Mouse (Mus musculus) G1E (cell line): ENCODE measurements around the gene Gak. TPM values are rescaled to one million over a fixed set of nuclear protein-coding genes. Genes with fewer than 3 reads are reported as not detected.
"Not testable (repeated sequence)": the region's sequence is repeated elsewhere in the genome, so short reads cannot be mapped to it uniquely, and the experiment has no call there.

Experiments used
- ATAC-seq: 2 replicates; pipeline ENCODE4 v1.8.0; 2016; ENCODE audit warnings: mild to moderate bottlenecking; ENCODE audit not compliant: insufficient number of reproducible peaks, poor library complexity, low FRiP score, severe bottlenecking; ENCODE audit errors: extremely low read depth
- DNase-seq: peaks from one replicate; pipeline ENCODE4 v3.0.0; 2012; ENCODE audit warnings: low spot score
- H3K27me3 ChIP-seq: 2 replicates; pipeline ENCODE4 v1.6.1; 2012; ENCODE audit warnings: mild to moderate bottlenecking, low read length, inconsistent platforms; ENCODE audit not compliant: insufficient read depth
- H3K36me3 ChIP-seq: replicated peaks from 2 replicates; pipeline ENCODE3; 2012; ENCODE audit warnings: mild to moderate bottlenecking, inconsistent platforms
- H3K4me1 ChIP-seq: 2 replicates; pipeline ENCODE4 v1.6.1; 2012; ENCODE audit warnings: low read depth, low read length, inconsistent platforms, mixed read lengths; ENCODE audit not compliant: insufficient read depth
- H3K4me3 ChIP-seq: 2 replicates; pipeline ENCODE4 v1.5.1; 2012; ENCODE audit warnings: low read depth, mild to moderate bottlenecking, inconsistent platforms, low read length, moderate library complexity, mixed read lengths
- H3K9me3 ChIP-seq: replicated peaks from 2 replicates; pipeline ENCODE4 v1.6.1; 2012; ENCODE audit warnings: inconsistent platforms
- CTCF ChIP-seq: IDR thresholded peaks from 2 replicates; pipeline ENCODE4 v1.5.1; 2012; ENCODE audit warnings: low read depth, low read length, inconsistent platforms, mixed read lengths
- GATA1 ChIP-seq: IDR thresholded peaks from 2 replicates; pipeline ENCODE4 v1.6.1; 2012; ENCODE audit warnings: borderline replicate concordance, low read length, inconsistent platforms, mixed read lengths
- GATA2 ChIP-seq: IDR thresholded peaks from 2 replicates; pipeline ENCODE4 v1.6.1; 2012; ENCODE audit warnings: low read depth, low read length, inconsistent platforms, borderline replicate concordance
- POLR2AphosphoS5 ChIP-seq: IDR thresholded peaks from 2 replicates; pipeline ENCODE4 v1.6.1; 2012; ENCODE audit warnings: low read depth, low read length, inconsistent platforms; ENCODE audit not compliant: insufficient replicate concordance
- TAL1 ChIP-seq: conservative IDR thresholded peaks from 2 replicates; pipeline ENCODE4 v1.6.1; 2012; ENCODE audit warnings: low read depth, low read length, inconsistent platforms, mixed read lengths
- polyA plus RNA-seq: library from polyadenylated mRNA; stranded (reverse); fragments of >175 nt; gene quantifications from 2 replicates; pipeline ENCODE4 v1.2.3, GENCODE M21; 2012
- total RNA-seq, 2 experiments: library from RNA; stranded (forward) in 1 of 2; stranded (reverse) in 1 of 2; fragments of 200-1000 nt in 1 of 2; fragments of >200 nt in 1 of 2; fragmentation: Nextera tagmentation in 1 of 2; gene quantifications; 2 replicates each; pipeline ENCODE4 v1.2.3; 2014 to 2017

The Gak gene
- total and polyA plus RNA-seq, 3 experiments = 96.4 to 124 (median 108) TPM

DNA sequence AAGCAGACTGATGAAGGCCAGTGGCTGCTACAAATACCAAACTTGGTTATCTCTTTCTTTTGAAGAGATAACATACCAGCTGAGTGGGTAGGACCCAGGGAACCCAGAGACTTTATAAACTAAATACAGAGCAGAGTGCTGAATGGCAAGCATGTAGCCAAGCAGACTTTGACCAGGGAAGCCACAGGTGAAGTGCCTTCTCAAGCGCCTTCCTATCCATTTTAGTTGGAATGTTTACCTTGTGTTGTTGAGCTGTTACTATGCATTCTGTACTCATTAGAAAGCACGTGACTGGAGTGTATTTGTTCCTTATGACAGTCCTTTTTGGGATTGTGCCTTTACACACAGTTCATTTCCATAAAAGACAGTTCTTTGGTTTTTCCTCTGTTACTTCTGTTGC, 14.1 kb upstream of the Gak start:
- no peaks in the 10 kb centered on the region for H3K27me3 ChIP-seq
- DNase-seq = no peak
- no peak for ATAC-seq
- H3K9me3 ChIP-seq = no peaks in the 10 kb centered on the region
- H3K4me1 ChIP-seq = no peaks in the 10 kb centered on the region
- TF ChIP-seq CTCF = no peak
- no peak for TF ChIP-seq GATA2
- no peak for TF ChIP-seq TAL1
- TF ChIP-seq POLR2AphosphoS5 = no peak
- no peak for TF ChIP-seq GATA1
- H3K36me3 ChIP-seq = peaks cover 90% of the 10 kb centered on the region
- H3K4me3 ChIP-seq = no peak overlapping the region

DNA sequence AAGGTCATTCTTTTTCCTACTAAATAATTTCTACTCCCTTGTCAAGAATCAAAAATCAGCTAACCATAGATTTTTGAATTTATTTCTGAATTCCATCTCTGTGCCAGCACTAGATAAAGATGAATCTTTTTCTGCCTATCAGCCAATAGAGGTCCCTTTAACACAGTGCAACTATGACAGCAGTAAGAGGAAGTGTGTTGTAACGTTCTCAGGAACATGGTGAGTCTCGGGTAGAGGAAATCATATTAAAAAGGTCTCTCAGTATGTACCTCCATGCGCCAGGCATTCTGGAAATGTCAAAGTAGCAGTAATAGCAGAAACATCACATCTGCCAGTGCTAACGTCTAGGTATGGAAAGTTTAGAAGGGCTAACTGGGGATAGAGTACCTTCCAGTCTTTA, 6.6 kb upstream of the Gak start:
- TF ChIP-seq POLR2AphosphoS5 = no peak
- no peak for TF ChIP-seq TAL1
- no peak for TF ChIP-seq GATA2
- no peak for TF ChIP-seq GATA1
- TF ChIP-seq CTCF = no peak
- no peak overlapping the region for H3K4me3 ChIP-seq
- H3K4me1 ChIP-seq = peaks cover 2% of the 10 kb centered on the region
- DNase-seq = no peak
- no peaks in the 10 kb centered on the region for H3K27me3 ChIP-seq
- no peak for ATAC-seq
- peaks cover 44% of the 10 kb centered on the region for H3K36me3 ChIP-seq
- H3K9me3 ChIP-seq = no peaks in the 10 kb centered on the region

DNA sequence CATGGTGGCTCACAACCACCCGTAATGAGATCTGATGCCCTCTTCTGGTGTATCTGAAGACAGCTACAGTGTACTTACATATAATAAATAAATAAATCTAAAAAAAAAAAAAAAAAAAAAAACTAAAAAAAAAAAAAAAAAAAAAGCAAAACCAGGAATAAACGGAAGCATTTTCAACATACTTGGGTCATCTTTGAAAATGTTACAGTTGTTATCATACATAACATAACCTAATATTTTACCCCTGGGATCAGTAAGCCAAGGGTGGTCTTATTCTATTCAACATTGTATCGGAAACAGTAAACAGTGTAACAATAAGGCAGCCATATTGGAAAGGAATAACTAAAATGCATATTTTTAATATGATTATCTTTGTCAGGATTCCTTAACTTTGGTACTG, 4.5 kb upstream of the Gak start:
- H3K36me3 ChIP-seq = peaks cover 26% of the 10 kb centered on the region
- H3K4me3 ChIP-seq, H3K9me3 ChIP-seq, DNase-seq, H3K27me3 ChIP-seq, ATAC-seq: not testable (repeated sequence)
- peaks cover 15% of the 10 kb centered on the region for H3K4me1 ChIP-seq

DNA sequence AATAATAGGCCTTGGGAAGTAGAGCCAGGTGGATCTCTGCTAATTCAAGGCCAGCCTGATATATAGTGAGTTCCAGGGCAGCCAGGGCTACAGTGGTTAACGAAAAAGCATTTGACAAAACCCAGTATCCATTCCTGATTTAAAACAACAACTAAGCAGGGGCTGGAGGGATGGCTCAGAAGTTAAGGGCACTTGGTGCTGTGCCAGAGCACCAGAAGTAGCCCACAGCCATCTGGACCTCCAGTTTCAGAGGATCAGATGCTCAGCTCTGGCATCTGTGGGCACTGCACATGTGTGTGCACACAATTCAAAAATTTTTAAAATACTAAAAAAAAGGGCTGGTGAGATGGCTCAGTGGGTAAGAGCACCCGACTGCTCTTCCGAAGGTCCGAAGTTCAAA, 4.1 kb upstream of the Gak start:
- TF ChIP-seq POLR2AphosphoS5 (no peak), TAL1 (no peak), GATA2 (no peak), GATA1 (no peak), CTCF (no peak)
- Histone ChIP-seq H3K27me3 (no peaks in the 10 kb centered on the region), H3K9me3 (no peaks in the 10 kb centered on the region), H3K4me3 (no peak overlapping the region), H3K4me1 (peaks cover 17% of the 10 kb centered on the region), H3K36me3 (peaks cover 26% of the 10 kb centered on the region)
- ATAC-seq = no peak
- no peak for DNase-seq

DNA sequence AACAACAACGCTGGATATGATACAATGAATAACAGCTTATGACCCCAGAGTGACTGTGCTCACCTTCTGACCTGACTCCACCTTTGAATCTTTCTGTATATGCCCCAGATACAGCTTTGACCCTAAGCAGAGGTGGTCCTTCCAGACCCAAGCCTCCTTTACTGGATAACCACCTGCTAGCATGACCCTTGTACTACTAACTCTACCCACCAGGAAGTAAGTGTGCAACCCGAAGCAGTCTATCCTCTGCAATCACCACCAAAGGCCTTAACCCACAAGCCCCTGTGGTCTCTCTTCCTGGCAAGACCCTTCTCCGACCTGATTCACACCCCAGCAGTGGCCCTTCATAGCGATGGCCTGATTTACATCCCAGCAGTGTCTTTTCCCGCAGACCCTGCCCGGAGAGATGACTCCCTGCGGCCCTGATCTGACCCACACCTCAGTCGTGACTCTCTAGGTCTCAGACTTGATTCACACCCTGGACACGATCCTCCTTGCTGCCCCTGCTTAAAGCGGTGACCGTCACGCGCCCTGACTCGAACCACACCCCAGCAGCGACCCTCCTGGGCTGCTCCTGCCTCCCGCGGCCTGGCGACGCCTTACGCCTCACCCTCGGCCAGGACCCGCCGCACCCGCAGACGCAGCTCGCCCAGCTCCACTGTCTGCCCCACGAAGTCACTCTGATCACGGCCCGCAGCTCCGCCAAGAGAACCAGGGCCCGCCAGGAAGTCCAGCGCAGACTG, 493 bp downstream of the Gak start:
- H3K36me3 ChIP-seq = peaks cover 20% of the 10 kb centered on the region
- DNase-seq = peak; percentile 43
- peak; percentile 26 for ATAC-seq
- no peak for TF ChIP-seq GATA2
- no peak for TF ChIP-seq TAL1
- TF ChIP-seq GATA1 = no peak
- no peak for TF ChIP-seq CTCF
- TF ChIP-seq POLR2AphosphoS5 = no peak
- H3K4me1 ChIP-seq = peaks cover 46% of the 10 kb centered on the region
- H3K4me3 ChIP-seq = peak overlapping the region; percentile 92
- no peaks in the 10 kb centered on the region for H3K27me3 ChIP-seq
- H3K9me3 ChIP-seq = no peaks in the 10 kb centered on the region

DNA sequence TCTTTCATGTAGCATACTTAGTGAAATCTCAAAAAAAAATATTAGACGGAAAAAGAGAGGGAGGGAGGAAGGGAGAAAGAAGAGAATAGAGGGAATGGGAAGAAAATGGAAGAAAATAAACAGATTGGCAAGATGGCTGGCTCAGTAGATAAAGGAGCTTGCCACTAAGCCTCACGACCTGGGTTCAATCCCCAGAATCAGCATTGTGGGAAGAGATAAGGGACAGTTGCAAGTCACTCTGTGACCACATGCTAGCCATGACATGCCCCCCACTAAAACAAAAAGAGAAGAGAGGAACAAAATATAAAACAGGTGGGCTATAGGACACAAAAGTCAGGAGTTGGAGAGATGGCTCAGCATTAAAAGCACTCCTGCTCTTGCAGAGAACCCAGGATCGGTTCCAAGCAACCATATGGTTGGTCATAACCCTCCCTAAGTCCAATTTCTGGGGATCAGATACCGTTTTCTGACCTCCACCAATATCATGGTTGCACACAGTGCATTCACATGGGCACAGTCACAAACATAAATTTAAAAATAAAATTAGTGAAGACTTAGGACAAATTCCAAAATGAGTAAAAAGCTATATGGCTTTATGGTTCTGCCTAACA, 3.4 kb downstream of the Gak start:
- Histone ChIP-seq H3K27me3 (no peaks in the 10 kb centered on the region), H3K36me3 (peaks cover 46% of the 10 kb centered on the region), H3K4me1 (peaks cover 51% of the 10 kb centered on the region), H3K9me3 (no peaks in the 10 kb centered on the region), H3K4me3 (no peak overlapping the region)
- TF ChIP-seq CTCF (no peak), TAL1 (peak; percentile 70)
- ATAC-seq = peak; percentile 47; the same call in 1 of the 2 replicates
- DNase-seq = no peak

DNA sequence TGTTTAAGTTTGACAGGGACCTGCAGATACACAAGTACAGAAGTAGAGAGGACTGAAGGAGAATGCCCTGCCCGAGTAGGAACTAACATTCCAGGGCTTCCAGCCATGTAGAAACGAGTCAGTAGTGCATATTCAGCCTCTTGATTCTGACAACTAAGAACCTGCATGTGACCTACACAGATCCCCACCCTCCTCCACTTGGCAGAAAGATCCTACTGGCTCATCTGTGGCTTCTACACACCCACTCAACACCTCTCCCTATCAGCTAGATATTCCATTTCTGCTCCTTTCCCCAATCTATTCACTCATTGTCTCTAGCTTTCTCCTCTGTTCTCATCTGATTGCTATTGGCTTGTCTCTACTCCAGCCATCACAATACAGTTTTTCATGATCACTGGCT, 7.7 kb downstream of the Gak start:
- peaks cover 19% of the 10 kb centered on the region for H3K4me1 ChIP-seq
- TF ChIP-seq GATA1 = no peak
- TF ChIP-seq POLR2AphosphoS5 = no peak
- no peak for TF ChIP-seq GATA2
- TF ChIP-seq TAL1 = no peak
- no peak for TF ChIP-seq CTCF
- ATAC-seq (no peak), DNase-seq (no peak)
- peaks cover 75% of the 10 kb centered on the region for H3K36me3 ChIP-seq
- no peaks in the 10 kb centered on the region for H3K9me3 ChIP-seq
- no peak overlapping the region for H3K4me3 ChIP-seq
- no peaks in the 10 kb centered on the region for H3K27me3 ChIP-seq
